Mouse (Mus musculus) midbrain, embryonic 12.5 days (tissue): ENCODE measurements around the gene Baz2b. TPM values are rescaled to one million over a fixed set of nuclear protein-coding genes. Genes with fewer than 3 reads are reported as not detected.

Source experiments
- ATAC-seq: fragments of 200-750 bp; cut with Nextera tagmentation; 2 replicates; pipeline ENCODE4 v1.8.0; 2017; ENCODE audit warnings: low read depth, moderate TSS enrichment, moderate library complexity; ENCODE audit not compliant: low FRiP score
- H3K27ac ChIP-seq: fragments of 300-500 bp; sonication (generic); replicated peaks from 2 replicates; pipeline ENCODE4 v1.5.1; 2016; ENCODE audit warnings: mild to moderate bottlenecking
- H3K27me3 ChIP-seq: fragments of 300-500 bp; sonication (generic); 2 replicates; pipeline ENCODE4 v1.6.1; 2016; ENCODE audit warnings: mild to moderate bottlenecking
- H3K36me3 ChIP-seq: fragments of 300-500 bp; sonication (generic); 2 replicates; pipeline ENCODE4 v1.6.1; 2016
- H3K4me1 ChIP-seq: fragments of 300-500 bp; sonication (generic); 2 replicates; pipeline ENCODE4 v1.6.1; 2016
- H3K4me2 ChIP-seq: fragments of 300-500 bp; sonication (generic); replicated peaks from 2 replicates; pipeline ENCODE4 v1.6.1; 2016; ENCODE audit warnings: mild to moderate bottlenecking, moderate library complexity
- H3K4me3 ChIP-seq: fragments of 300-500 bp; sonication (generic); 2 replicates; pipeline ENCODE4 v1.5.1; 2016; ENCODE audit warnings: mild to moderate bottlenecking
- H3K9ac ChIP-seq: fragments of 300-500 bp; sonication (generic); replicated peaks from 2 replicates; pipeline ENCODE4 v1.6.1; 2016; ENCODE audit warnings: mild to moderate bottlenecking, moderate library complexity
- H3K9me3 ChIP-seq: fragments of 300-500 bp; sonication (generic); 2 replicates; pipeline ENCODE4 v1.6.1; 2016; ENCODE audit warnings: mild to moderate bottlenecking
- WGBS: fragments of 180-500 bp; shearing (Covaris S2); methylation state at CpG from one replicate; pipeline ENCODE4 v1.1.7; 2016; 5-methylcytosine and 5-hydroxymethylcytosine counted together
- polyA plus RNA-seq: library from polyadenylated mRNA; unstranded; fragments of >200 nt; fragmentation: Nextera tagmentation; extraction: Ambion mirVana; gene quantifications from 2 replicates; pipeline ENCODE4 v1.2.1, GENCODE M21; 2016

The Baz2b gene
- polyA plus RNA-seq, 1 experiment from 2014 or later: 86.9 TPM

DNA sequence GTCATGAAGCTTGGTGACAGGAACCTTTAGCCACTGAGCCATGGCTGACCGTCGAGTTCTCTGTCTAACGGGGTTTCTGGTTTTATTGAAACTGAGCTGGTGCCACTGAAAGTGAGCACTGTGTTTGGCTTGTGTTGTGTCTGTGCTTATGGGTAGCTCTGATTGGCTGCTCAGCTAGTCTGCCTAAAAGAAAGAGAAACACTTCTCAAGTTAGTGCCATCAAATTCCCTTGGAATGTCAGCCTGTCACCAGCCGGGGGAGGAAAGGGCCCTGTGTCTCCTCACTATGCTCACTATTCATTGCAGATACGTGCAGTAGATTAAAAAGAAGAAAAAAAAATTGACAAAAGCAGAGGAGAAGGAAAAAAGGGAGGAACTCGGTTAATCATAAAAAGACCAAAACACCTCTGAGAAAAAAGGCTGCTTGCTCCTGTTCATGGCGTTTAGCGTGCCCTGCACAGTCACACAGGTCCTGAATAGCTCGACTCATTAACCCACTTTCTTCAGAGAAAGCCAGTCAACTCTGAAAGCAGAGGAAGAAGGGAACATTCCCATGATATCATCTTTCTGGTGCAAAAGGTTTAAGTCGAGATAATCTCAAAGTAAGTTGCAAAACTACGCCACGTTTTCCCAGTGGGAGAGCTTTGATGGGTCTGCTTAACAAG lies 93.6 kb downstream of the Baz2b start:
- peaks cover 45% of the 10 kb centered on the region for H3K4me1 ChIP-seq
- no peaks in the 10 kb centered on the region for H3K27me3 ChIP-seq
- H3K4me3 ChIP-seq: no peak overlapping the region
- H3K9me3 ChIP-seq: 0 out of 2 replicates have a peak, but pooled peaks cover under 1% of the 10 kb centered on the region
- WGBS: 58% methylated on average over 12 of the region's 12 CpGs
- H3K4me2 ChIP-seq: no peak overlapping the region
- no peak overlapping the region for H3K9ac ChIP-seq
- ATAC-seq: no peak
- no peak overlapping the region for H3K27ac ChIP-seq
- H3K36me3 ChIP-seq: peaks cover 5% of the 10 kb centered on the region

- H3K4me3 ChIP-seq: no peak overlapping the region
- no peak for ATAC-seq
- WGBS: 90% methylated on average over 4 of the region's 4 CpGs
- no peak overlapping the region for H3K9ac ChIP-seq
- peaks cover 9% of the 10 kb centered on the region for H3K36me3 ChIP-seq
- H3K4me2 ChIP-seq: no peak overlapping the region
- H3K4me1 ChIP-seq: peaks cover 36% of the 10 kb centered on the region
- no peak overlapping the region for H3K27ac ChIP-seq
- no peaks in the 10 kb centered on the region for H3K27me3 ChIP-seq
- 0 out of 2 replicates have a peak, but pooled peaks cover 4% of the 10 kb centered on the region for H3K9me3 ChIP-seq
These were observed 94.7 kb downstream of the Baz2b start for GRCm38 (mm10) chr2:60114901-60115300.

DNA sequence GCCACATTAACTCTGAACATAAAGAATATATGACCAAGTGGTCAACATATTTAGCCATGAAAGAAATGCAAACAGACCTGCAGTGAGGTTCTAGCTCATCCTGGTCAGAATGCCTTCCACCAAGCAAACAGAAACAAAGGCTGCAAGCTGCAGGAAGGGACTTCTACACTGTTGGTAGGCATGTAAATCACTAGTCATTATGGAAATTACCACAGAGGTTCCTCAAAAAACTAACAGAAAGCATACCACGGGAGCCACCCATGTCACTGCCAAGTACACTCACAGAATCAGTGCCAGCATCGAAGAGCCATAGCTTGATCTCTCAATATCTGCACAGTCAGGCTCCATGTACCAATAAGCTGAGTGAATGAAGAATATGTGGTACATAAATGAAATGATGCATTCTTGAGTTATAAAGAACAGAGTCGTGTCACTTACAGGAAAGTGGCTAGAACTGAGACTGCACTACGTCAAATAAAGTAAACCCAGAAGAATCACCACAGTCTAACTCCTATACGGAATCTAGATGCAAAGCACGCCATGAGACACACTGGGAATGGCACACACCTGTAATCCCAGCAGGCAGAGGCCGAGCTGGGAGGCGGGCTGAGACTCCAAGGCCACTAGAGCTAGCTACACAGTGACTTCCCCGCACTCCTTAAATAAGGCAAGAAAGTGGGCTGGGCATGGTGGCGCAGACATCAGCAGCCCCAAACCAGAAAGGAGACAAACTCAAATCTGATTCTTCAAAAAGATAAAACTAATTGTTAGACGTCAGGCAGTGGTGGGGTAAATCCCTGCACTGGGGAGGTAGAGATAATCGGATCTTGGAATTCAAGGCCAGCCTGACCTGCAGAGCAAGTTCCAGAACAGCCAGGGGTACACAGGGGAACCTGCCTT lies 95.7 kb downstream of the Baz2b start:
- Histone ChIP-seq H3K9ac (no peak overlapping the region), H3K36me3 (peaks cover 9% of the 10 kb centered on the region), H3K9me3 (0 out of 2 replicates have a peak, but pooled peaks cover 4% of the 10 kb centered on the region), H3K27ac (no peak overlapping the region), H3K4me2 (no peak overlapping the region), H3K4me3 (no peak overlapping the region), H3K4me1 (peaks cover 32% of the 10 kb centered on the region), H3K27me3 (no peaks in the 10 kb centered on the region)
- WGBS: 84% methylated on average over 12 of the region's 12 CpGs
- ATAC-seq: no peak

DNA sequence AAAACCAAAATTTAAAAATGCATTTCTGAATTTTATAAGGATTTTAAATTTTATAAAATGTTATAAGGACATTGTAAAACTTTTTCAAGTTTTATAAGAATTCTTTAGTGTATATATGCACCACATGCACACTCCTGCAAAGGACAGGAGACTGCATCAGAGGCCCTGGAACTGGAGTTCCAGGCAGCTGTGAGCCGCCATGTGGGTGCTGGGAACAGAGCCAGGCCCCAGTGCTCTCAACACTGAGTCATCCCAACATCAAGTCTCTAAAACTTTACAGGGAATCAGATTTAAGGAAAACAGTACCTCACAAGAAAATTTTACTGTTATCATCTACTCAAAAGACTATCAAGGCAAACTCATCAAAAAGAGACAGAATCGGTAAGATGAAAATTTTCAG lies 97.5 kb downstream of the Baz2b start:
- H3K9ac ChIP-seq: no peak overlapping the region
- H3K27ac ChIP-seq: no peak overlapping the region
- 0 out of 2 replicates have a peak, but pooled peaks cover 4% of the 10 kb centered on the region for H3K9me3 ChIP-seq
- peaks cover 9% of the 10 kb centered on the region for H3K36me3 ChIP-seq
- peaks cover 18% of the 10 kb centered on the region for H3K4me1 ChIP-seq
- ATAC-seq: no peak
- no peaks in the 10 kb centered on the region for H3K27me3 ChIP-seq
- no peak overlapping the region for H3K4me3 ChIP-seq
- no peak overlapping the region for H3K4me2 ChIP-seq
- 98% methylated on average over 2 of the region's 2 CpGs for WGBS

DNA sequence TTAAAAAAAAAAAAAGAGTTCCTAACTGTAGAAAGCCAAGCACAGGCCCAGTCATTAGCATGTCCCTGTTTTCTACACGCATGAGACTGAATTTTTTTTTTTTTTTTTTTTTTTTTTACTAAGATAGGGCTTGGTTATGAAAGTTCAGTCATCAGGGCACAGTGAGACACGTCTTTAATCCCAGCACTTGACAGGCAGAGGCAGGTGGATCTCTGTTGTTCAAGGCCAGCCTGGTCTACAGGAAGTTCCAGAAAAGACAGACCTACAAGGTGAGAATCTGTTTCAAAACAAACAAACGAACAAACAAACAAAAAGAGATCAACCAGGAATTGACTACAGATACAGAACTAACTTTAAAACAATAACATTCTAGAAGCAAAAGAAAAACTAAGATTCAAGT lies 100.6 kb downstream of the Baz2b start:
- Histone ChIP-seq H3K4me1 (peaks cover 5% of the 10 kb centered on the region), H3K9me3 (0 out of 2 replicates have a peak, but pooled peaks cover 4% of the 10 kb centered on the region), H3K36me3 (peaks cover 9% of the 10 kb centered on the region), H3K9ac (no peak overlapping the region), H3K27me3 (no peaks in the 10 kb centered on the region), H3K4me2 (no peak overlapping the region), H3K27ac (no peak overlapping the region), H3K4me3 (no peak overlapping the region)
- no peak for ATAC-seq
- 92% methylated on average over 3 of the region's 3 CpGs for WGBS

GRCm38 (mm10) chr2:60096625-60097024 lies 113.0 kb downstream of the Baz2b start:
- no peak overlapping the region for H3K4me2 ChIP-seq
- no peaks in the 10 kb centered on the region for H3K9me3 ChIP-seq
- no peak for ATAC-seq
- no peak overlapping the region for H3K4me3 ChIP-seq
- no peaks in the 10 kb centered on the region for H3K27me3 ChIP-seq
- WGBS: 94% methylated on average over 4 of the region's 4 CpGs
- H3K27ac ChIP-seq: no peak overlapping the region
- no peaks in the 10 kb centered on the region for H3K4me1 ChIP-seq
- no peak overlapping the region for H3K9ac ChIP-seq
- 0 out of 2 replicates have a peak, but pooled peaks cover 5% of the 10 kb centered on the region for H3K36me3 ChIP-seq

GRCm38 (mm10) chr2:60090280-60090679 lies 119.4 kb downstream of the Baz2b start:
- Histone ChIP-seq H3K36me3 (no peaks in the 10 kb centered on the region), H3K27ac (peak overlapping the region; percentile 54), H3K4me2 (no peak overlapping the region), H3K9ac (no peak overlapping the region), H3K4me1 (peaks cover 12% of the 10 kb centered on the region), H3K9me3 (no peaks in the 10 kb centered on the region), H3K4me3 (no peak overlapping the region), H3K27me3 (no peaks in the 10 kb centered on the region)
- 33% methylated on average over 6 of the region's 6 CpGs for WGBS
- peak; percentile 47; the same call in 1 of the 2 replicates for ATAC-seq

DNA sequence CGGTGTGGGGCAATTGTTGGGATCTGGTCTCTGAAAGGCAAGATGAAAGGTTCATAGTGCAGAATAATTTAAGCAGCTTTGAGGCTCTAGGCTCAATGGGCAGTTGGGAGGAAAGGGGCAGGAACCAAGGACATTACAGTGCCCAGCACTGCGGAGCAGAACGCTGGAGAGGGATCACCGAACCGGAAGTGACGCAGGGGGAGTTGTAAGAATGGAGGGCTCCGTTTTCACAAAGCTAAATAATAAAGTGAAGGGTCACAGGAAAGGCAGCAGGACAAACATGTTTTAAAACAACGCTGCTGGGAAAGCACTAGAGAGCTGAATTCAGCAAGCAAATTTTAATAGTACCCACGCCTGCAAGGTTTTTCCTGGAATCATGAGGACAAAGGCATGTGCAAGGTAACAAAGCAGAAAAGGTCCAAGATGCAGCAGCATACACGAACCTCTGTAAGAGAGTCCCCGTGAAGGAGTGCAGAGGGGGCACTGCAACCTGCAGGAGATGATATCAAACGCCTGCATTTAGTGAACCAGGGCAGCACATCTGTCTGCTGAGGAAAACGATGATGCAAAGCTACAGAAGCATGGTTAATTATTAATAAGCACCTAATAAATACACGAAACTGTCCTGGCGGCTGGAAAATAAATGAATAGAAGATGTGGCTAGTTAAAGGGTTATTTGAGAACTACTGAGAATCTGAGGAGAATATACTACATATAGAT lies 120.0 kb downstream of the Baz2b start:
- Histone ChIP-seq H3K4me1 (peaks cover 15% of the 10 kb centered on the region), H3K9ac (no peak overlapping the region), H3K27ac (peak overlapping the region; percentile 60), H3K27me3 (no peaks in the 10 kb centered on the region), H3K4me3 (no peak overlapping the region), H3K4me2 (peak overlapping the region; percentile 21; the same call in 1 of the 2 replicates), H3K36me3 (no peaks in the 10 kb centered on the region), H3K9me3 (no peaks in the 10 kb centered on the region)
- 50% methylated on average over 15 of the region's 15 CpGs for whole genome bisulfite sequencing
- ATAC-seq: peak; percentile 16; the same call in 1 of the 2 replicates

DNA sequence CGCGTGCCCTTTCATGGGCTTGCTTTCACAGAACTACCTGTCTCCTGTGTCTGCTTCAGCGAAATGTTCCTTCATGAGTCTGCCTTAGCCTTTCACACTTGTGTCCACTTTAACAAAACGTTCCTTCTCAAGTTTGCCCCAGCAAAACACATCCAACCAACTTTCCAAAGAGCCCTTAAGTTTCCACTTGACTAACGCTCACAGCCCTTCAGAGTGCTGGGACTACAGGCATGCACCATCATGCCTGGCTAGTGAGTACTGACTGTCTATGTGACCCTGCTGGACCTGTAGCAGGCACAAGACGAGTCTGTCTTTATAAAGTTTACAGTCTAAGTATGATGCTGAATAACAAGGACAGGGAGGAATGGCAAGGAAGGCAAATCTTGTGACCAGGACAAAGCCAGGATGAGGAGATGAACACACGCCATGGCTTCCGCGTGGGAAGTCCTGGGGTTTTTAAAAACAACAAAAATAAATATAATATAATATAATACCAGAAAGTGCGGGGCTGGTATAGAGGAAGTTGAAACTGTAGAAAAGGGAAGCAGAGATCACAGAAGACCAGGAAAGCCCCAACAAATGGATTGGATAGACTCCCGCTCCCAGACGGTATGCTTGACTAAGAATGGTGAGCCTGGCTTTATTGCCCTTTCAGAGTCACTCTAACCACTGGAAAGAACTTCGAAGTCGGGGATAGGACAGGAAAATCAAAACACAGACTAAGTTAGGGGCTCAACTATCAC lies 120.7 kb downstream of the Baz2b start:
- Histone ChIP-seq H3K27me3 (no peaks in the 10 kb centered on the region), H3K4me1 (peaks cover 17% of the 10 kb centered on the region), H3K9ac (no peak overlapping the region), H3K9me3 (no peaks in the 10 kb centered on the region), H3K4me2 (no peak overlapping the region), H3K27ac (peak overlapping the region; percentile 60), H3K4me3 (no peak overlapping the region), H3K36me3 (no peaks in the 10 kb centered on the region)
- 87% methylated on average over 14 of the region's 14 CpGs for WGBS
- no peak for ATAC-seq

DNA sequence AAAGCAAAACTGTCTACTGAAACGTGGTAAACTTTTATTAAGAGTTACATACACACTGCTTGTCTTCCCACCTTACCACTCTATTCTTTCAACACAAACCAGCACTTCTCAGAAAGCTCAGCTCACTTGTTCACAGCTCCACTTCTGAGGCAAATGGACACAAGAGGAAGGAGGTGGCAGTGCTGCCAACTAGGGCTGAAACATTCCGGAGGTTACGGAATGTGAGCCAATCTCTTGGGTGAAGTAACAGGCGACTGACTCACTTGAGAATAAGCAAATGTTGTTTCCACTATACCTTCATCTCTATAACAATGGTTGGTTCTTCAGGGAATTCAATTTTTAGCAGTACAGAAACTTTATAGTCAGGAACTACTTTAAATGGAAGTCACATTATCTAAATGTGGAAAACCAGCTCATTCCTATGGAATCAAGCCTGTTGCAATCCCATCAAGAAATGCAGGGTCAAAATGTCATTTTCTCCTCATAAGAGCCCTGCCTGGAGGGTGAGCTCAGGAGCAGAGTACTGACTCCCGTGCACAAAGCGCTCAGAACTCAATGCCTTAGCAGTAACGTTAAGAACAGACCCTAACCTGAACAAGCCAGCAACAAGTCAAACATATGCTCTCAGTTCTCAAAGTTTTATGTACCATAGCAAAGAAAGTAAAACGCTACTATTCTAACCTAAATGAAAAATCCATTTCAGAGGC lies 123.3 kb downstream of the Baz2b start:
- Histone ChIP-seq H3K27ac (no peak overlapping the region), H3K27me3 (no peaks in the 10 kb centered on the region), H3K9ac (no peak overlapping the region), H3K36me3 (no peaks in the 10 kb centered on the region), H3K4me1 (peaks cover 23% of the 10 kb centered on the region), H3K9me3 (no peaks in the 10 kb centered on the region), H3K4me2 (no peak overlapping the region), H3K4me3 (no peak overlapping the region)
- 86% methylated on average over 8 of the region's 8 CpGs for WGBS
- no peak for ATAC-seq

DNA sequence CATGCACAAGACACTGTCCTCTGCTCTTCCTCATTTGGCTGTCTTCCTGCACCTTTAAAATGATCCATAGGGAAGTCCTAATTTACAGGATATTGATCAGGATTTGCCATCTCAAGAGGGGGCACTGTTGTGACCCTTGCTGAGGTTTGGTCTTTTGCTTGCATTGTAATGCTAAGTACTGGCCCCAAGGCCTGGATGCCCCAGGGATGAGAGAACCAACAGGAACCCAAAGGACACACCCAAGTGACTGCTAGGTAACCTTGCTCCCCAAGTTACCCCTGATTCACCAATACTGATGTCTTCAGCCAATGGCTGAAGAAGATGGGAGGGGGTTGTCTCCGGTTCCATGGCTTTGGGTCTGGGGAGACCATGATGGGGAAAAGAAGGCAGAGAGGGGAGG lies 124.8 kb downstream of the Baz2b start:
- 95% methylated on average over 1 of the region's 1 CpGs for WGBS
- no peak overlapping the region for H3K4me3 ChIP-seq
- H3K4me1 ChIP-seq: peaks cover 22% of the 10 kb centered on the region
- no peak overlapping the region for H3K9ac ChIP-seq
- no peak overlapping the region for H3K4me2 ChIP-seq
- no peak overlapping the region for H3K27ac ChIP-seq
- no peaks in the 10 kb centered on the region for H3K36me3 ChIP-seq
- no peaks in the 10 kb centered on the region for H3K9me3 ChIP-seq
- H3K27me3 ChIP-seq: no peaks in the 10 kb centered on the region
- no peak for ATAC-seq
